Mouse (Mus musculus) ES-CJ7 (cell line): ENCODE data around the gene Cntfr.
A peak's percentile ranks its signal among the peaks of the same experiment; 100 is the strongest.

Experiments
- DNase-seq: peaks from one replicate; pipeline ENCODE4 v3.0.0; 2011; ENCODE audit warnings: low read depth, low spot score

The Cntfr gene

GRCm38 (mm10) chr4:41696930-41697841, at the start of gene Cntfr:
Gene Cntfr (minus strand): TSS chr4:41697089.
- DNase-seq, result peak; percentile 68

GRCm38 (mm10) chr4:41745021-41745420, 48.1 kb upstream of the Cntfr start:
- DNase-seq, result no peak

- DNase-seq, result no peak
Observed at GRCm38 (mm10) chr4:41744131-41744530, 47.2 kb upstream of the Cntfr start.

- peak; percentile 97 for DNase-seq
Observed at GRCm38 (mm10) chr4:41741158-41741560, 44.3 kb upstream of the Cntfr start.

GRCm38 (mm10) chr4:41740380-41741157, 43.7 kb upstream of the Cntfr start:
- peak; percentile 51 for DNase-seq

- DNase-seq, result no peak
Observed at GRCm38 (mm10) chr4:41739260-41739659, 42.4 kb upstream of the Cntfr start.

- DNase-seq, result no peak
Observed at GRCm38 (mm10) chr4:41738256-41738603, 41.3 kb upstream of the Cntfr start.

GRCm38 (mm10) chr4:41737602-41738255, 40.8 kb upstream of the Cntfr start:
- DNase-seq, result peak; percentile 71

GRCm38 (mm10) chr4:41731052-41731765, 34.3 kb upstream of the Cntfr start, which contains the start of gene Arid3c:
Gene Arid3c (minus strand): TSS chr4:41731142.
- DNase-seq, result peak; percentile 46

GRCm38 (mm10) chr4:41726826-41727621, 30.1 kb upstream of the Cntfr start:
- no peak for DNase-seq

GRCm38 (mm10) chr4:41722918-41723351, 26.0 kb upstream of the Cntfr start, which contains the start of gene Dctn3:
Gene Dctn3 (minus strand): TSS chr4:41723170.
- DNase-seq, result peak; percentile 98

- no peak for DNase-seq
Observed at GRCm38 (mm10) chr4:41716834-41717233, 19.9 kb upstream of the Cntfr start.

GRCm38 (mm10) chr4:41715596-41715995, 18.7 kb upstream of the Cntfr start:
- peak; percentile 56 for DNase-seq

GRCm38 (mm10) chr4:41715082-41715481, 18.2 kb upstream of the Cntfr start:
- DNase-seq, result no peak

- peak; percentile 76 for DNase-seq
Observed at GRCm38 (mm10) chr4:41714276-41714675, 17.4 kb upstream of the Cntfr start.

- peak; percentile 76 for DNase-seq
Observed at GRCm38 (mm10) chr4:41713197-41714067, 16.5 kb upstream of the Cntfr start, which contains the start of gene Rpp25l. Gene Rpp25l (minus strand): TSS chr4:41713534.

GRCm38 (mm10) chr4:41712421-41713196, 15.7 kb upstream of the Cntfr start:
- no peak for DNase-seq

- peak; percentile 64 for DNase-seq
Observed at GRCm38 (mm10) chr4:41711705-41712375, 15.0 kb upstream of the Cntfr start.
